Mouse (Mus musculus): ENCODE measurements around the gene Hdac1. TPM values are rescaled to one million over a fixed set of nuclear protein-coding genes. Genes with fewer than 3 reads are reported as not detected.
A peak's percentile ranks its signal among the peaks of the same experiment; 100 is the strongest.
"Not testable (repeated sequence)": the region's sequence is repeated elsewhere in the genome, so short reads cannot be mapped to it uniquely, and the experiment has no call there.

Gene Hdac1
- total and polyA plus RNA-seq, 2 experiments from 2014 or later = 38.0 to 56.6 TPM

- Histone ChIP-seq H3K4me2 (ENCODE audit: low read depth, low read length) (no peak overlapping the region), H3K4me3 (ENCODE audit: low read length) (no peak overlapping the region), H3K36me3 (ENCODE audit: insufficient read depth, low read length) (no peaks in the 10 kb centered on the region), H3K9me3 (ENCODE audit: low read length) (no peaks in the 10 kb centered on the region), H3K27me3 (ENCODE audit: insufficient read depth, low read length) (no peaks in the 10 kb centered on the region), H3K27ac (no peak overlapping the region), H3K4me1 (ENCODE audit: insufficient read depth, low read length) (peaks cover 4% of the 10 kb centered on the region; the same call in 1 of the 2 replicates), H3K9ac (replicated peaks; ENCODE audit: low read length) (no peak overlapping the region)
- DNase-seq (ENCODE audit: low spot score) (peak; percentile 9), ATAC-seq (no peak)
- TF ChIP-seq CTCF (IDR thresholded peaks at IDR 0.05; ENCODE audit: low read depth) = peak; percentile 55
- 81% methylated on average over 6 of the region's 6 CpGs for WGBS
Measured at GRCm38 (mm10) chr4:129540012-129540411, 2.5 kb downstream of the Hdac1 start.

DNA sequence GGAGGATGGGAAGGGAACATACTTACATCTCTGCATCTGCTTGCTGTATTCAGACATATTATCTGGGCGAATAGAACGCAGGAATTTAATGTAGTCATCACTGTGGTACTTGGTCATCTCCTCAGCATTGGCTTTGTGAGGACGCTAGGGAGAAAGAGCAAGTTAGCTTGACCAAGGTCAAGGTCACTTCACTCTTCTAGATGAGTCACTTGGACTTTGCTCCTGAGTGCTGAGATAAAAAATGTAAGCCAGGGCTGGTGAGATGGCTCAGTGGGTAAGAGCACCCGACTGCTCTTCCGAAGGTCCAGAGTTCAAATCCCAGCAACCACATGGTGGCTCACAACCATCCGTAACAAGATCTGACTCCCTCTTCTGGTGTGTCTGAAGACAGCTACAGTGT, 13.6 kb downstream of the Hdac1 start:
- H3K36me3 ChIP-seq (ENCODE audit: insufficient read depth, low read length) = peaks cover 28% of the 10 kb centered on the region
- H3K4me1 ChIP-seq (ENCODE audit: insufficient read depth, low read length); DNase-seq (ENCODE audit: low spot score); H3K9ac ChIP-seq (replicated peaks; ENCODE audit: low read length); H3K27me3 ChIP-seq (ENCODE audit: insufficient read depth, low read length); H3K4me3 ChIP-seq (ENCODE audit: low read length); H3K27ac ChIP-seq; H3K4me2 ChIP-seq (ENCODE audit: low read depth, low read length); H3K9me3 ChIP-seq (ENCODE audit: low read length); ATAC-seq: not testable (repeated sequence)
- 98% methylated on average over 5 of the region's 6 CpGs for WGBS

DNA sequence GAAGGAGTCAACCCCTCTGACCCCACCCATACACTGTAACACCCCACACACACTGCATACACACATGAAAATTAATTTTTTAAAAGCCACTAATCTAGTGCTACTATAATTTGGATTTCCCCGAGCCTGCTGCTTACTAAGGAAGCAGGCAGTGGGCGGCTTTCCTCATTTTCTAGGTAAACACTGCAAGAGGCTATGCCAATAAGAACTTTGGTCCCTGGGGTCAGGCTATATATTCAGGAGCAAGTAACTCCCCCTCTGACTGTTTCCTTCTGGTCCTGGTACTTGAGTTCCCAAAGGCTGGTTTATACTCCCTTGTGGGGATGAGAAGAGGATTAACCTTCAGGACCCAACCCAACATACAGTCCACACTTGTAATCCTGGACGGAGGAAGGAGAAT, 16.6 kb downstream of the Hdac1 start:
- WGBS = 92% methylated on average over 3 of the region's 3 CpGs
- Histone ChIP-seq H3K4me2 (ENCODE audit: low read depth, low read length) (no peak overlapping the region), H3K36me3 (ENCODE audit: insufficient read depth, low read length) (peaks cover 45% of the 10 kb centered on the region), H3K4me1 (ENCODE audit: insufficient read depth, low read length) (no peaks in the 10 kb centered on the region), H3K4me3 (ENCODE audit: low read length) (no peak overlapping the region), H3K9ac (replicated peaks; ENCODE audit: low read length) (no peak overlapping the region), H3K27me3 (ENCODE audit: insufficient read depth, low read length) (no peaks in the 10 kb centered on the region), H3K27ac (no peak overlapping the region), H3K9me3 (ENCODE audit: low read length) (no peaks in the 10 kb centered on the region)
- DNase-seq (ENCODE audit: low spot score) (no peak), ATAC-seq (no peak)
- TF ChIP-seq CTCF (IDR thresholded peaks at IDR 0.05; ENCODE audit: low read depth) = no peak

DNA sequence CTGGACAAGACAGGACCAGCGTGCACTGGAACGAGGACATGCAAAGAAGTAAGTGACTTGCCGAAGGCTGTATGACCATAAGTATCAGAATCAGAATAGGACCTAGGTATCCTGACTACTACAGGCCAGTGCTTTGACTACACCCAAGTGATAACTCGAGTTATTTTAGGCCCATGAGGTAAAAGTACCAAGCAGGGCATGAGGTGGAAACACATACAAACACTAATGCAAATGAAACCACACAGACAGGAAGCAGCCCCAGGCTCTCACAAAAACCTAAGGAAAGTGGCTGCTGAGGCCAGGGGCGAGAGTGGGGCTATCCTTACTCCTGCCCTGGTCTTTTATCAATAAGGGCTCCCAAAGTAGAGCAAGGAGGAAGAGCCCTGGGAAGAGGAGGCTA, 17.2 kb downstream of the Hdac1 start:
- DNase-seq (ENCODE audit: low spot score) (no peak), ATAC-seq (no peak)
- no peaks in the 10 kb centered on the region for H3K4me1 ChIP-seq (ENCODE audit: insufficient read depth, low read length)
- H3K36me3 ChIP-seq (ENCODE audit: insufficient read depth, low read length) = peaks cover 47% of the 10 kb centered on the region
- no peak for TF ChIP-seq CTCF (IDR thresholded peaks at IDR 0.05; ENCODE audit: low read depth)
- no peak overlapping the region for H3K27ac ChIP-seq
- H3K4me3 ChIP-seq (ENCODE audit: low read length) = no peak overlapping the region
- no peaks in the 10 kb centered on the region for H3K9me3 ChIP-seq (ENCODE audit: low read length)
- no peak overlapping the region for H3K9ac ChIP-seq (replicated peaks; ENCODE audit: low read length)
- WGBS = 86% methylated on average over 5 of the region's 5 CpGs
- H3K4me2 ChIP-seq (ENCODE audit: low read depth, low read length) = no peak overlapping the region
- H3K27me3 ChIP-seq (ENCODE audit: insufficient read depth, low read length) = no peaks in the 10 kb centered on the region

- no peak for DNase-seq (ENCODE audit: low spot score)
- 90% methylated on average over 8 of the region's 8 CpGs for WGBS
- Histone ChIP-seq H3K4me3 (ENCODE audit: low read length) (no peak overlapping the region), H3K27ac (no peak overlapping the region), H3K36me3 (ENCODE audit: insufficient read depth, low read length) (peaks cover 46% of the 10 kb centered on the region), H3K9ac (replicated peaks; ENCODE audit: low read length) (no peak overlapping the region), H3K9me3 (ENCODE audit: low read length) (no peaks in the 10 kb centered on the region), H3K27me3 (ENCODE audit: insufficient read depth, low read length) (no peaks in the 10 kb centered on the region), H3K4me2 (ENCODE audit: low read depth, low read length) (no peak overlapping the region), H3K4me1 (ENCODE audit: insufficient read depth, low read length) (no peaks in the 10 kb centered on the region)
- no peak for TF ChIP-seq CTCF (IDR thresholded peaks at IDR 0.05; ENCODE audit: low read depth)
- no peak for ATAC-seq
Measured at GRCm38 (mm10) chr4:129518519-129518918, 24.0 kb downstream of the Hdac1 start.

DNA sequence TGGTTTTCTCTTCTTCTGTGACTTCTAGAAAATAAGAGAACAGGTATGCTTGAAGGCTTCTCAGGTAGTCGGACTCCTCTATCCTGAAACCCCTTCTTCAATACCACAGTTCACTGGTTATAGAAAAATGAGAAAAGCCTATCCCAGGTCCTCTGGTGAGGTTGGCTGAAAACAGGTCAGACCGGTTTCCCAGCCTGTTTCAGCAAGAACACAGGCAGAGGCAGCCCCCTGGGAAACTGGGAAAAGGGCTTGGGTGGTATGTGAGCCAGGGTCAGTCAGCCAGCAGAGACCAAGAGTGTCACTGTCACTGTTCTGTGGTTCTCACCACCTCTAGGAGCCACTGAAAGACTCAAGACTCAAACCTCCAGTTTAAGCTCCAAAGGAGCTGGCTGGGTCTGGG, 25.6 kb downstream of the Hdac1 start:
- Histone ChIP-seq H3K4me1 (ENCODE audit: insufficient read depth, low read length) (no peaks in the 10 kb centered on the region), H3K9me3 (ENCODE audit: low read length) (no peaks in the 10 kb centered on the region), H3K4me3 (ENCODE audit: low read length) (no peak overlapping the region), H3K36me3 (ENCODE audit: insufficient read depth, low read length) (peaks cover 36% of the 10 kb centered on the region), H3K4me2 (ENCODE audit: low read depth, low read length) (no peak overlapping the region), H3K27me3 (ENCODE audit: insufficient read depth, low read length) (no peaks in the 10 kb centered on the region), H3K9ac (replicated peaks; ENCODE audit: low read length) (no peak overlapping the region), H3K27ac (no peak overlapping the region)
- DNase-seq (ENCODE audit: low spot score) (no peak), ATAC-seq (no peak)
- no peak for TF ChIP-seq CTCF (IDR thresholded peaks at IDR 0.05; ENCODE audit: low read depth)
- WGBS = 52% methylated on average over 2 of the region's 2 CpGs

- WGBS = under 1% methylated on average over 32 of the region's 35 CpGs
- peak; percentile 75 for TF ChIP-seq CTCF (IDR thresholded peaks at IDR 0.05; ENCODE audit: low read depth)
- peak; percentile 66 for ATAC-seq
- Histone ChIP-seq H3K4me2 (ENCODE audit: low read depth, low read length) (peak overlapping the region; percentile 61), H3K4me3 (ENCODE audit: low read length) (peak overlapping the region; percentile 100), H3K9ac (replicated peaks; ENCODE audit: low read length) (peak overlapping the region; percentile 100), H3K4me1 (ENCODE audit: insufficient read depth, low read length) (0 out of 2 replicates have a peak, but pooled peaks cover 5% of the 10 kb centered on the region), H3K9me3 (ENCODE audit: low read length) (no peaks in the 10 kb centered on the region), H3K36me3 (ENCODE audit: insufficient read depth, low read length) (peaks cover 21% of the 10 kb centered on the region), H3K27ac (peak overlapping the region; percentile 98), H3K27me3 (ENCODE audit: insufficient read depth, low read length) (no peaks in the 10 kb centered on the region)
- peak; percentile 85 for DNase-seq (ENCODE audit: low spot score)
Measured at GRCm38 (mm10) chr4:129514300-129514898, 28.1 kb downstream of the Hdac1 start.

Data from hindbrain, postnatal 0 days (tissue).